Mouse (Mus musculus) frontal cortex, adult (tissue): ENCODE measurements around the gene Stfa2.
"Not testable (repeated sequence)": the region's sequence is repeated elsewhere in the genome, so short reads cannot be mapped to it uniquely, and the experiment has no call there.

Experiments used
- ATAC-seq: cut with Nextera tagmentation; 2 replicates; pipeline ENCODE4 v1.9.2; 2017; ENCODE audit warnings: mild to moderate bottlenecking, moderate library complexity, mixed read lengths; ENCODE audit not compliant: low TSS enrichment

Gene Stfa2

GRCm38 (mm10) chr16:36408357-36408756 lies at the start of gene Stfa2:
TSS of gene Stfa2 (minus strand) at chr16:36408457.
- ATAC-seq, result no peak

GRCm38 (mm10) chr16:36455342-36455802 lies 47.1 kb upstream of the Stfa2 start, which contains the start of gene Stfa3:
TSS of gene Stfa3 (minus strand) at chr16:36455392.
- no peak for ATAC-seq

DNA sequence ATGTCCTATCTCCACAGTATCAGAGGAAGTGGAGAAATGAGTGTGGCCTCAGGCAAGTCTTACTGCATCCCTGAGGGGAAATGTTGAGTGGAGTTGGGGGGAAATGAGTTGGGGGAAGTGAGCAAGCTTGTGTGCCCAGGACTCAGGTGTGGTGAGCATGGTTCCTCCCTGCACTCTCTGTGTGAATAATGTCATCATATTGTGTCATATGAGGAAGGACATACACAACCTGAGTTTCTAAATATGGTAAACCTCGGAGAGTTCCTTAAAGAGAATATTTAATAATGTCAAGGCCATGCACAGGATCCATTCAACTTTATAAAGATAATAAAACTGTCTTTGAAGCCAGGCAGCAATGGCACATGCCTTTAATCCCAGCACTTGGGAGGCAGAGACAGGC lies 12.7 kb upstream of the Stfa2 start:
- ATAC-seq, result not testable (repeated sequence)

GRCm38 (mm10) chr16:36389060-36389459 lies 19.2 kb downstream of the Stfa2 start:
- ATAC-seq, result no peak

DNA sequence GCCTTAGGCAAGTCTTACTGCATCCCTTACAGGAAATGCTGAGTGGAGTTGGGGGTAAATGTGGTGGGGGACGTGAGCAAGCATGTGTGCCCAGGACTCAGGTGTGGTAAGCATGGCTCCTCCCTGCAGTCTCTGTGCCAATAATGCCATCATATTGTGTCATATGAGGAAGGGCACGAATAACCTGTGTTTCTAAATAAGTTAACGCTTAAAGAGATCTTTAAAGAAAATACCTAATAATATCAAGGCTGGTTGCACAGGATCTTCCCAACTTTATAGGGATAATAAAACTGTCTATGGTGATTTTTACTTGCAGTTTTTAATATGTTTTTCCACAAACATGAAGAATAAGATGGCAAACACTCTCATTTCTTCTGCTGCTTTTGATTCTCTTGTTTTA lies 40.6 kb downstream of the Stfa2 start, which contains the start of gene BC100530:
TSS of gene BC100530 (minus strand) at position 101 of the 400 bp plus-strand sequence.
- ATAC-seq, result not testable (repeated sequence)
